Mouse (Mus musculus) mouse trophoblast stem cell (cell line): ENCODE data around the gene Snx3.

Experiments
- in situ Hi-C, 2 experiments: fragments of 300-500 bp; cut with MseI, MboI; formaldehyde crosslinking; loops; 2 replicates in 1 of 2; 3 replicates in 1 of 2; pipeline ENCODE4 v1.15.1; 2025

The Snx3 gene

DNA sequence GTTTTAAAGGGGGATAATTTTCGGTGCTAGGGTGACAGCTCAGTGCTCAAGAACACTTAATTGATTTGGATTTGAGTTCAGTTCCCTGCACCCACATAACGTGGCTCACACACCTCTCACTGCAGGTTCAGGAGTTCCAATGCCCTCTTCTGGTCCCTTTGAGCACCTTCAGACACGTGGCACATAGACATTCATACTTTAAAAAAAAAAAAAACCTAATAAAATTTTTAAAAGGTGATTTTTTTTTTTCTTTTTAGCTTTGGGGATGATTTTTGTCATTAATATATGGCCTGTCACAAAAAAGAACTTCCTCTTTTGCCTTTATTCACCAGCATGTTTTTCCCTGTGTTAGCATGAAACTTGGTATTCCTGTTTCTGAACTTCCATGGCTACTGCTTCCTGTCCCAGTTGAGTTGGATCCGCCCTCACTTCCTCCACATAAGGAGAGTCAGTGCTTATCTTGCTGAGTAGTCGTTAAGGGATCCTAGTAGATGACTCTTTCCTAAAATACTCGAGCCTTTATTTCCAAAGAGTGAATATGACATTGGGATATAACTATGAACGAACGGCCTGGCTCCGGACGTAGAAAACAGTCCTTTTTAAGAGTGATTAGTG lies 2.4 kb downstream of the Snx3 start:
- in situ Hi-C loops = no loop called here

DNA sequence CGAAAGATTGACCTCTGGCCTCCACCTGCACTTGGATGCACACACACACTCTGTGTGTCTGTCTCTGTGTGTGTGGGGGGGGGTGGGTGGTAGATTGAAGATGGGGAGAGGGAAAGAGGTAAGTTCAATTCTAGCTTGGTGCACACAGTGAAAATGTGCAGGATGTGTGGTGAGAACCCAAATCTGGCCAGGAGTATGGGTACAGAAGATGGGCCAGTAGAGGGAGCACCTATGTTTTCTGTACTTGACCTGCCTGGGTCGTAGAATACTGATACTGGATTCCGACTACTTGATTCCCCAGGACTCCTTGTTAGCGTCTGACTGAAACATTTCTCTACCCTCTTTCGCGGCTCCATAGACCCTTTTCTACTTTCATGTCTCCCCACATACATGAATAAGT lies 8.3 kb downstream of the Snx3 start:
- in situ Hi-C loops = no loop called here

- in situ Hi-C loops = no loop called here
Observed at GRCm38 (mm10) chr10:42511184-42512135, 9.6 kb downstream of the Snx3 start.

DNA sequence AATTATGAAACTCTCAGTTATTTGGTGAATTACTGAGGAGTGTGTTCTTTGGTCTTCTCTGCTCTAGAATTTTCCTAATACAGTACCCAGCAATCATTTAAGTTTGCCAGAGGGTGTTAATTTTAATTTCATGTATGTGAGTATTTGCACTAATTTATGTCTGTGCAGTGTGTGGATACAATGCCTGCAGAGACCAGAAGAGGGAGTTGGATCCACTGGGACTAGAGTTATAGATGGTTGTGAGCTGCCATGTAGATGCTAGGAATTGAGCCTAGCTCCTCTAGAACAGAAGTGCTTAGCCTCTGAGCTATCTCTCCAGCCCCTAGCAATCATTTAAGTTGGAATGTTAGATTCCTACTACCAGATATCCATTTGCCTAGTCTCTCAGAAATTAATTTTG lies 12.3 kb downstream of the Snx3 start:
- in situ Hi-C loops = no loop called here

GRCm38 (mm10) chr10:42518363-42518762 lies 16.5 kb downstream of the Snx3 start:
- in situ Hi-C loops = no loop called here

DNA sequence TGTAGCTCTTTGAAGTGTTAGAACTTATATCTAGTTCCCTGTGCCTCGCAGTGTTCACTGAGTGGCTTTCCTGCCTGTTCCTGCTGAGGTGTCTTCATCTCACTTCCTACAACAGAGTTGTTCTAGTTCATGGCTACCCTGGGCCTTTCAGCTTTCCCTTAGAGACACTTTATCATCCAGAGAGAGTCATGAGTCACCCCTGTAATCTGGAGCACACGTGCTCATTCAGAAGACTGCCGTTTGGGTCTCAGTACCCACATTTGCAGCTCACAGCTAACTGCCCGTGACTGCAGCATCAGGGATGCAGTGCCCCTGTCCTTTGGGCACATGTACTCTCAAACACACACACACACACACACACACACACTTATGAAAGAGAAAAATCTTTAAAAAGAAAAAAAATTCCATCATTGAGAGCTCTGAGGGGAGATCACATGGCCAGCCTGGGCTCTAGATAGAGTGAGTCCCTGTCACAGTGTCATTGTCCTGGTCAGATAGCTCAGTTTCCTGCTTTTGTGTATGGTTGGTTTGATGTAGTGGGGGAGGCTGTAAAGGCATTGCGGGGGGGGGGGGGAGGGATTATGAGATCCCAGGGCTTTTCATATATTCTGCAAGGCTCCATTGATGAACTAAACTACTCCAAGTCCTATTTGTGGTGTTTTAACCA lies 19.6 kb downstream of the Snx3 start:
- in situ Hi-C loops = no loop called here

DNA sequence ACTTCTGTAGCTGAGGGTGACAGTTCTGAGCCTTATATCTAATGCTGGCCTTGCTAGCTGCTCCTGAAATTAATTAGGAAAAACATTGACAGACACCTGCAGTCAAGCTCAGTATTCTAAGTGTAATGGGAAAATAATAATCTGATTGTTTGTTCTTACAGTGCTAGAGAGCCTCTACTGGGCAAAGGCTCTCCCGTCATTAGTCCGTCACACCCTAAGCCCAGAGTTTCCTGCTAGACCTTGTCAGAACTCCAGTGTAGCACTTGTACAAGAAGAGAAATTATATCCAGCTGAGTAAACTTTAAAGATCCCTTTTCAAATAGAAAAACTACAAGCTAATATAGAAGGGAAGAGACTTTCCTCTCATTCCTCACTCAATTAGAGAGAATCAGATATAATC lies 21.1 kb downstream of the Snx3 start:
- in situ Hi-C loops = no loop called here

DNA sequence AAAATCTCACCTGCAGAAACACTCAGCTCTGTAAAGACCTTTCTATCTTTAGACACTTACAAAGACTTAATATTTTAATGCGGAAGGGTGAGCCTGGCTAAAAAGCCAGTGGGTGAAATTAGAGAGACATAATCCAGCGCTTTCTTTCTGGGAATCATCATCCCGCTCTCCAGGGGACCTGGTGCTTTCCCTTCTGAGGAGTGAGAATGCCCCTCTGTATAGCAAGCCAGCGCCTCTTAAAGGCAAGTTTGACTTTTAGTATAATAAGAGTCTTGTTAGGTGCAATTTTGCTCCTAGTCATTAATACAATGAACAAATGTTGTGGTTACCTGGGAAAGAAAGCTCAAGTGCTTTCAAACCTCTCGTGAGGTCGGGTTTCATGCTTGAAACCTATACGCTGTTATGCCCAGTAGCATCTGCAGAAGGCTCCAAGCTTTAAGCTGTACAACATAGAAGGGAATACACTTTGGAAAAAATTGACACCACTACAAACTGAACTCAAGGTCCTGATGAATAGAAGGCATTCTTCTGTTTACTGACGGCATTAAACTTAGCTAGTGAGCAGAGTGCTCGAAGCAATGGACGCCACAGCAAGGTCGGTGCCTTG lies 21.8 kb downstream of the Snx3 start:
- in situ Hi-C loops = no loop called here

GRCm38 (mm10) chr10:42525682-42526081 lies 23.9 kb downstream of the Snx3 start:
- in situ Hi-C loops = no loop called here

GRCm38 (mm10) chr10:42533836-42534453 lies 32.1 kb downstream of the Snx3 start:
- in situ Hi-C loops = no loop called here

DNA sequence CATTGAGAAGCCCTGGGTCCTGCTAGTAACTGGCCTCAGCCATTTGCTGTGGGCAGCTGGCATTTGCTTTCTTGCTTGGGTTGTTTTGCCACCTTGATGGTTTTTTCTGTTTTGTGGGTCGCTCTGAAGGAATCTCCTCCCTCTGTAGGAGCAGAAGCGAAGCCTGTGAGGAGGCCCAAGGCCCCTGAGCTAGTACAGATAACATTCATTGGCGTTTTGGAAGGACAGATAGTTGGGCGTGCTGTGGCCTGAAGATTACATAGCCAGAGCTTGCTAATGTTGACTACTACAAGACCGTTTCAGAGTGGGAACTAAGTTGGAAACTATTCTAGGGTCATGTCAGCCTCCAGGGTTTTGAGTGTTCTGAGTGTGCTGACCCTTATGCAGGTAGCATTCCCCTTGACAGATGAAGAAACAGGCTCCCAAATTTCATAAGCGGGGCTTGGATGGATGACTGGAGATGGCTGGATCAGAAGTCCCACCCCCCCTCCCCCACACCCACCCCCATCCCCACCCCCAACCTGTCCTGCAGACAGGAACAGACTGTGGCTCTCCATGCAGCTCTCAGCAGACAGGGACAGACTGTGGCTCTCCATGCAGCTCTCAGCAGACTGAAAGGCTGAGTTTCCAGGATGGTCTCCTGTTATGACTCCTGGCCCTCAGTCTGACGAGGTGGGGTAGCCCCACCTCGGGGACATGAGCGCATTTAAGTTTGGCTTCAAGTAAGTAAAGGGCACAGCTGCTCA lies 35.9 kb downstream of the Snx3 start:
- in situ Hi-C loops = no loop called here

- in situ Hi-C loops = no loop called here
Observed at GRCm38 (mm10) chr10:42545707-42546503, 44.1 kb downstream of the Snx3 start.

DNA sequence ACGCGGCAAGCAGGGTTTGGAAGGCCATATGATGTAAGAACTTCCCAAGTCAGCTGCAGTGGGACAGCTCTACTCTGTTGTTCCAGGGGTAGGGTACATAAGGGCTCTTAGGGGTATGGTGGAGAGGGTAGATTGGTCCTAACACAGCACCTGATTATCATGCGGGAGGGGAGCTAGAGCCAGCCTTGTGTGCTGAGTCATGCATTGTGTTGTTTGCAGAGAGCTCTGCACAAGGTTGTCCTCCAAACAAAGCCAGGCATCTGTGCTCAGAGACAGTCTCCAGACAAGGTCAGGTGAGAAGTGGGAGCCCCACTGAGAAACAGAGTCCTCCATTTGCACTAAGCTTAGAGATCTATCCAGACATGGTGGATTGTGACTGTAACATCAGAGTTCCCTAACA lies 44.7 kb downstream of the Snx3 start:
- in situ Hi-C loops = no loop called here

DNA sequence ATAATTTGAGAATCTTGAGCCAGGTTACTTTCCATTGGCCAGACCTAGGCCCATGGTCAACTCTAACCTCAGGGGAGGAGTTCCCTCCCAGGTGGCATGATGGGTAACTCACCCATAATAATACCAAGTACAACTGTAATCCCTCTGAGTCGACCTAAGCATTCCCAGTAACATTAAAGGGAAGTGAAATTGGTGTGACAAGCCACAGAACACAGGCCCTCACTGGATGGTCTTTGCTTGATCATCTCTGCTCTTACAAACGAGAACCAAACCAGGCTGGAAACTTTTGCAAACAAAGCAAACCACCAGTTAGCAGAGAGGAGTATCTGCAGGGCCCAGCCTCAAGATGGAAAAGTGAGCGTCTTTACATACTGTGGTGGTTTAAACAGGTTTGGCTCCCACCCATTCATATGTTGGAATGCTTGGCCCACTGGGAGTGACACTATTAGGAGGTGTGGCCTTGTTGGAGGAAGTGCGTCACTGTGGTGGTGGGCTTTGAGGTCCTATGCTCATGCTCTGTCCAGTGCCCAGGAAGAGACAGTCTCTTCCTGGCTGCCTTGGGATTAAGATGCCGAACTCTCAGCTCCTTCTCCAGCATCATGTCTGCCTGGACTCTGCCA lies 57.9 kb downstream of the Snx3 start:
- in situ Hi-C loops = no loop called here

DNA sequence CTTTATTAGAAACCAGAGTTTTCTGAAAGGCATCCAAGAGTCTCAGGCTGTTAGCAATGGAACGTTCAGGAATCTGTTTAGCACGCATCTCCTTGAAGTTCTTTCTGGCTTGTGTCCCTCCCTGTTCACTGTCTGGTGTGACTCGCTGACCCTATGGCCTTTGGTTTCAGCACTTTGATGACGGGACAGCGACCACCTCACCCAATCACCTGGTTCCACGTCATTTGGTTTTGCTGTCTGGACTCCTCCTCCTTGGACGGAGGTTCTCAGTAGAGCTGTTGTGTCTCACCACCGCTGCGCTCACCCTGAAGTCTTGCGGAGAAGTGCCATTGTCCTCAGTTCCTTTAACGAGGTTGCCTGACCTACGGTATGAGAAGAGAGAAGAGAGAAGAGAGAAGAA lies 60.4 kb downstream of the Snx3 start:
- in situ Hi-C loops = no loop called here

GRCm38 (mm10) chr10:42572567-42572966 lies 70.7 kb downstream of the Snx3 start:
- in situ Hi-C loops = no loop called here

- in situ Hi-C loops = no loop called here
Observed at GRCm38 (mm10) chr10:42572971-42573370, 71.1 kb downstream of the Snx3 start.

DNA sequence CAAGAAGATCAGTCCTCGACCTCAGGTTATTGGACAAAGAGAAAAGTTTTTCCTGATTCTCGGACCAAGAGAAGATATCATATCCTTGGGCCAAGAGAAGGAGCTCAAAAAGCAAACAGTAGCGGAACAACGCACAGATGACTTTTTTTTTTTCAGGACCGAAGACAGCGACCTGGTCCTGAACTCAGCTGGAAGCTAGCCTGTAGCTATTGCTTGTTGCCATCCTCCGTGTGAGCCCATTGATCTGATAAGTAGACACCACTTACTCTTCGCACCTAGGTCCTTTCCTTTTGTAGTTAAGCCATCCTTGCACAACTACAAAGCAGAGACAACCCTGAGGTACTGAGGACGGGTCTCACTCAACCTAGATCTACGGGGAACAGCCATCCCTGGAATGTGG lies 72.8 kb downstream of the Snx3 start:
- in situ Hi-C loops = no loop called here

DNA sequence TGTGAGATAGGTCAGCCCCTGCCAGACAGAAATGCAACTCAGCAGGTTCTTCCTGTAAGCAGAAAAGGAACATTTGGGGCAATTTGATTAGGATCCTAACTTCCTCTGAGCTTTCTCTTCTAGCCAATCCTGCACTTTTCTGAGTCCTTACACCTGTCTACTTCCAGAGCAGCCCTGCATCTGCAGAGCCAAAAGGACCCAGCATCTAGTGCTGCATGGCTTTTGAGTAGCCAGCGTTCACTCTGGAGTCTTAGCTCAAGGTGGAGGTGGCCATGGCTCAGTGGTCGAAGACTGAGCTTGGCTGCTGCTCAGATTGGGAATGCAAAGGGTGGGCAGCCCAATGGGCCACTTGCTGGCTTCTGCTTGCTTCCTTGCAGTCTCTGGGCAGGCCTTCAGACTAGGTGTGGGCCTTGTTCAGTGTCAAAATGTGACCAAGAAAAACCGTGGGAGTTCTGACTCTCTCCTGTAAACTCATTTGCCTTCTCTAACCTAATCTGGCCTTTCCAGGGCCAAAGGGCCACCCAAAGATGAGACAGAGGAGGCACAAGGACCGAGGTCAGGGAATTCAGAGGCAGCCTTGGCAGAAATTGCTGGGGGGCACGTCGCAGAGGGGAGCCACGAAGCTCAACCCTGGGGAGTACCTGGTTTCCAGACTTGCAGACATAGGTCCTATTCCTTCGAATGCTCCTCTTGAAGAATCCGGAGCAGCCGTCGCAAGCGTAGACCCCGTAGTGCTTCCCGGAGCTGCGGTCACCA lies 75.9 kb downstream of the Snx3 start:
- in situ Hi-C loops = no loop called here
